Mouse (Mus musculus) liver, embryonic 14.5 days (tissue): Measurements from ENCODE around the gene Ttc29. TPM values are rescaled to one million over a fixed set of nuclear protein-coding genes. Genes with fewer than 3 reads are reported as not detected.

ENCODE experiments used
- ATAC-seq: fragments of 200-750 bp; cut with Nextera tagmentation; 2 replicates; pipeline ENCODE4 v1.8.0; 2017; ENCODE audit warnings: moderate number of reproducible peaks, mild to moderate bottlenecking, moderate library complexity; ENCODE audit not compliant: insufficient read depth
- DNase-seq, 3 experiments: peaks; one replicate each; pipeline ENCODE4 v3.0.0-alpha.2; 2012 to 2013; ENCODE audit warnings: low read depth in 3 of 3, low spot score in 3 of 3
- H3K27ac ChIP-seq: fragments of 300-500 bp; sonication (generic); 2 replicates; pipeline ENCODE4 v1.5.1; 2014; ENCODE audit warnings: moderate library complexity, mild to moderate bottlenecking, control low read depth, inconsistent platforms
- H3K27me3 ChIP-seq: fragments of 300-500 bp; sonication (generic); 2 replicates; pipeline ENCODE4 v1.6.1; 2014; ENCODE audit warnings: mild to moderate bottlenecking, low read length, moderate library complexity; ENCODE audit not compliant: control insufficient read depth, insufficient read depth
- H3K36me3 ChIP-seq: fragments of 300-500 bp; sonication (generic); replicated peaks from 2 replicates; pipeline ENCODE4 v1.6.1; 2014; ENCODE audit warnings: low read depth; ENCODE audit not compliant: control insufficient read depth, insufficient read depth
- H3K4me1 ChIP-seq, 2 experiments: fragments of 200-500 bp in 1 of 2; fragments of 300-500 bp in 1 of 2; sonication (generic) in 1 of 2; replicated peaks; 2 replicates each; pipeline ENCODE4 v1.6.1; 2012 to 2014; ENCODE audit warnings: antibody characterized with exemption in 1 of 2, inconsistent platforms in 1 of 2, low read length in 1 of 2; ENCODE audit not compliant: control insufficient read depth in 2 of 2, insufficient read depth in 2 of 2
- H3K4me2 ChIP-seq: fragments of 300-500 bp; sonication (generic); 2 replicates; pipeline ENCODE4 v1.6.1; 2014; ENCODE audit warnings: low read depth, mild to moderate bottlenecking, control low read depth, moderate library complexity
- H3K4me3 ChIP-seq, 2 experiments: fragments of 200-500 bp in 1 of 2; fragments of 300-500 bp in 1 of 2; sonication (generic) in 1 of 2; 2 replicates each; pipeline ENCODE4 v1.5.1; 2012 to 2014; ENCODE audit warnings: low read depth in 2 of 2, low read length in 2 of 2, mild to moderate bottlenecking in 2 of 2, control low read depth in 1 of 2, inconsistent platforms in 1 of 2, moderate library complexity in 1 of 2; ENCODE audit not compliant: insufficient read depth in 1 of 2
- H3K9ac ChIP-seq: fragments of 300-500 bp; sonication (generic); replicated peaks from 2 replicates; pipeline ENCODE4 v1.6.1; 2014; ENCODE audit warnings: mild to moderate bottlenecking, control low read depth, moderate library complexity
- H3K9me3 ChIP-seq: fragments of 300-500 bp; sonication (generic); 2 replicates; pipeline ENCODE4 v1.6.1; 2016; ENCODE audit warnings: low read length, mixed read lengths; ENCODE audit not compliant: control insufficient read depth
- CTCF ChIP-seq: IDR thresholded peaks from 2 replicates; pipeline ENCODE4 v1.5.1; 2016; ENCODE audit warnings: antibody characterized with exemption, low read depth, control low read depth
- EP300 ChIP-seq: IDR thresholded peaks from 2 replicates; pipeline ENCODE4 v1.6.1; 2016; ENCODE audit warnings: antibody characterized with exemption, low read depth
- WGBS: fragments of 180-500 bp; shearing (Covaris S2); extraction: QIAGEN DNeasy Blood & Tissue Kit; methylation state at CpG from one replicate; pipeline ENCODE4 v1.1.7; 2014; ENCODE audit not compliant: insufficient replicate concordance; 5-methylcytosine and 5-hydroxymethylcytosine counted together
- polyA plus RNA-seq, 2 experiments: library from polyadenylated mRNA; depleted of rRNA in 1 of 2; stranded (reverse) in 1 of 2; unstranded in 1 of 2; fragments of >200 nt; fragmentation: Nextera tagmentation in 1 of 2; extraction: Ambion mirVana in 1 of 2; gene quantifications; 2 replicates each; pipeline versions ENCODE4 v1.2.1 to v1.2.3; 2012 to 2014

Ttc29 gene
- polyA plus RNA-seq, 2 experiments: not detected

DNA sequence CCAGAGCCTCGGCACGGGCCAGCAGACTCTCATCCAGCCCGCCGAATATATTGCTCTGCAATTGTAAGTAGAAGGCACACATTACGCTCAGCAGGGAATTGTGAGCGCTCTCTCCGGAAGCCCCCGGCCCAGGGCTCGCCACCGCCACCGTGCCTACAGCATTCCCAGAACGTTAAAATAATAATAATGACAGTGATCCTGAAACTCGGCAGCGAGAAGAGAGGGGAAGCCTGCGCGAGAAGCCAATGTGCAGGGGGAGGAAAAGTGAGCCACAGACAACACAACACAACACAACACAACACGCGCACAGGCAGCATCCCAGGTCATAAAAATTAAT lies 222.5 kb downstream of the Ttc29 start:
- Histone ChIP-seq H3K4me3 (no peak overlapping the region), H3K4me2 (no peak overlapping the region), H3K27ac (no peak overlapping the region), H3K27me3 (peaks cover 70% of the 10 kb centered on the region), H3K36me3 (no peaks in the 10 kb centered on the region), H3K4me1 (no peaks in the 10 kb centered on the region), H3K9me3 (no peaks in the 10 kb centered on the region), H3K9ac (no peak overlapping the region)
- DNase-seq: no peak
- no peak for ATAC-seq
- 2% methylated on average over 18 of the region's 18 CpGs for WGBS
- TF ChIP-seq CTCF: no peak
- no peak for TF ChIP-seq EP300

DNA sequence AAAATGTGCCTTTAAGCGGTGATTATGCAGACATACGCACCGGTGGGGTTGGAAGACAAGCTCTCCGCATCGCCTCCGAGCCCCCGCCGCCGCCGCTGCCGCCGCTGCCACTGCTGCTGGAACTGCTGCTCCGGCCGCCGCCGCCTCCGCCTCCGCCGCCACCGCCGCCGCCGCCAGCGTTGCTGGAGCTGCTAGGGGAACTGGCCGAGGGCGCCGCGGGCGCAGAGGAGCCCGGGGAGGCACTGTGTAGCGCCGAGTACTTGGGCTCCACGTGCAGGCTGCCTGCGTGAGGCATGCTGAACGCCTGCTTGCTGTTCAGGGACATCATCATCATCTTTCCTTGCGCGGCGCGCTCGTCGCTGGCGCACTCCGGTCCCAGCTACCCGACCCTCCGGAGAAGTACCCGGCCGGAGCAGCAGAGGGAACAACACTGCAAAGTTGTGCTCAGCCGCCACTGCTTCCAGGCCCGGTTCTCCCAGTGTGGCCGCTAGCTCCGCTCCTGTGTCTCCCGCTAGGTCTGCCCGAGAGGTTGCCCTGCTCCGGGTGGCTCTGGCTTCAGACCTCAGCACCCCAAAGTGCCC lies 223.1 kb downstream of the Ttc29 start, which contains the start of gene Pou4f2:
Pou4f2 (minus strand) TSS at position 575 of the 581 bp plus-strand sequence.
- H3K9me3 ChIP-seq: no peaks in the 10 kb centered on the region
- H3K36me3 ChIP-seq: no peaks in the 10 kb centered on the region
- H3K27me3 ChIP-seq: peaks cover 70% of the 10 kb centered on the region
- no peak within 1 kb of the TSS for H3K9ac ChIP-seq
- H3K4me1 ChIP-seq: no peaks in the 10 kb centered on the region
- 2% methylated on average over 53 of the region's 54 CpGs for WGBS
- TF ChIP-seq CTCF (no peak), EP300 (no peak)
- ATAC-seq (no peak), DNase-seq (no peak)
- no peak within 1 kb of the TSS for H3K27ac ChIP-seq
- no peak within 1 kb of the TSS for H3K4me3 ChIP-seq
- H3K4me2 ChIP-seq: no peak within 1 kb of the TSS

DNA sequence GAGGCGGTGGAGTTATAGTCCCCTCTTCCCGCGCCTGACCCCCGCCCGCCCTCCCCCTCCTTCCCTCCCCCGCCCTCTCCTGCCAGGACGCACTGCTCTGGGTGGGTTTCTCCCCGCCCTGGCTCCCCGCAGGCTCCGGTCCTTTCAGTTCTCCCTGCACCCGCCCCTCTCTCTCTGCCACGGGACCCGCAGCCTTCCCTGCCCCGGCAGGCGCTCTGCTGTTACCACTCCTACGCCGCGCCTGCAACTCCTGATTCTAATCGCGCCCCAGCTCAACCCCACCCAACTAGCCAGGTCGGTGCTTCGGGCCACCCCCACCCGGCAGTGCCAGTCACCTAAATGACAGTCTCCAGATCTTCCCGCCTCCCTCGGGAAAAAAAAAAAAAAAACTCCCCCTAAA lies 223.6 kb downstream of the Ttc29 start:
- H3K27ac ChIP-seq: no peak overlapping the region
- 2% methylated on average over 23 of the region's 25 CpGs for WGBS
- peaks cover 67% of the 10 kb centered on the region for H3K27me3 ChIP-seq
- H3K9ac ChIP-seq: no peak overlapping the region
- no peaks in the 10 kb centered on the region for H3K9me3 ChIP-seq
- H3K4me1 ChIP-seq: no peaks in the 10 kb centered on the region
- TF ChIP-seq CTCF (no peak), EP300 (no peak)
- no peak for ATAC-seq
- H3K4me3 ChIP-seq: no peak overlapping the region
- no peak for DNase-seq
- H3K36me3 ChIP-seq: no peaks in the 10 kb centered on the region
- no peak overlapping the region for H3K4me2 ChIP-seq

DNA sequence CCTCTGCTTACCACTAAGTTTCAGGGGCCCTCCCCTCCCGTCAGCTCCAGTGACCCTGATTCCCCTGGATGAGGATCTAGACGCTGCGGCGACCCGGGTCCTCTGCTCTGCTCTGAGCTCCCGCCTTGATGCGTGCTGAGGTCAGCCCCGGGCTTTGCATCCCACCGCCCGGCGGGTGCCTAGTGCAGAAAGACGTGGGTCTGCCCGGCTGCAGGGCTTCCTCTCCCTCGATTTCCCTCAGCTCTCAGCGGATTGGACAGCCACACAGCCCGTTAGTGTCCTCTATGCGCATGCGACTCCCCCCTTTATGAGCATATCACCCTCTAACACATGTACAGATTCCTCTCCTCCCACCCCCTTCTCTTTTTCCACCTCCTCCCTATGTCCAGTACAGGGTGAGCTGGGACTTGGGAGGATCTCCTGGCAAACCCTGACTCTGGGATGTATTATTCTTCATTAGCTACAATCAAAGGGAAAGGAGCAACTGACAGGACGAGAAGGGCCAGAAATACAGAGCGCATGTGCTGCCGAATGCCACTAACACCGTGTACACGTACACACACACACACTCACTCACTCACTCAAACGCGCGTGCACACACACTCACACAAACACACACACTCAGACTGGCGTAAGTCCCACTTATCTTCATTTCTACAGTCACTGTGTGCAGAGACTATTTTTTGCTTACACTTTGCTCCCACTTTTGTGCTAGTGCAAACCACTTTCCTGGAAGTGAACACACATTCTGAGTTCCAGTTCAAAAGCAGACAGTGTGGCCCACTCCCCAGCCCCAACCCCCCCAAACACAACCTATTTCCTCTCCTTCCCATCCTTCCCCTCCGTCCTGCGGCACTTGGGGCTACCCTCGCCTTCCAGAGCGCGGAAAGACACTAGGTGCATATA lies 224.3 kb downstream of the Ttc29 start:
- H3K4me1 ChIP-seq: no peaks in the 10 kb centered on the region
- no peak overlapping the region for H3K9ac ChIP-seq
- ATAC-seq (no peak), DNase-seq (no peak)
- no peaks in the 10 kb centered on the region for H3K9me3 ChIP-seq
- TF ChIP-seq EP300 (no peak), CTCF (no peak)
- H3K27me3 ChIP-seq: peaks cover 64% of the 10 kb centered on the region
- 5% methylated on average over 32 of the region's 32 CpGs for WGBS
- no peak overlapping the region for H3K4me3 ChIP-seq
- H3K27ac ChIP-seq: no peak overlapping the region
- no peak overlapping the region for H3K4me2 ChIP-seq
- H3K36me3 ChIP-seq: no peaks in the 10 kb centered on the region

DNA sequence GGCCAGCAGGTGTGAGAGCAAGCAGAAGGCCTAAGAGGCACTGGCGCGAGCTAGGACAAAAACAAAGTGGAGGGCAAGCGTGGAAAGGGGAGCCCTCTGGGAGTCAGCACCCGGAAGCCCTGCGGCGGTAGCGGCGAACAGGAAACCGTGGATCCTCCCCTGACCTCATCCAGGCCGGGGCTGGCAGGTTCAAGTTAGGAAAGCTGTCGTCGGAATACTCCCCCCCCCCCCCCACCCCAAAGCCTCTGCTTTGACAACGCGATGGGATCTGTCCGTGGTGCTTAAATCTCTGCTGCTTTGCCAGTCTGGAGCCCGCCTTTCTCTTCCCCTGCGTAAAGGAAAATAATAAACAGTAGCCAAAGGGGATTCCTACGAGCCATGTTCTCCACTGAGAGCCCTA lies 225.0 kb downstream of the Ttc29 start:
- H3K4me2 ChIP-seq: no peak overlapping the region
- DNase-seq (no peak), ATAC-seq (no peak)
- H3K9me3 ChIP-seq: no peaks in the 10 kb centered on the region
- peaks cover 60% of the 10 kb centered on the region for H3K27me3 ChIP-seq
- no peaks in the 10 kb centered on the region for H3K4me1 ChIP-seq
- H3K9ac ChIP-seq: no peak overlapping the region
- H3K36me3 ChIP-seq: no peaks in the 10 kb centered on the region
- 4% methylated on average over 18 of the region's 18 CpGs for WGBS
- no peak overlapping the region for H3K4me3 ChIP-seq
- H3K27ac ChIP-seq: no peak overlapping the region
- TF ChIP-seq EP300 (no peak), CTCF (no peak)
